Mouse (Mus musculus): Measurements from ENCODE around the gene Gadd45b. TPM values are rescaled to one million over a fixed set of nuclear protein-coding genes. Genes with fewer than 3 reads are reported as not detected.

Gadd45b gene
- total RNA-seq, 2 experiments from 2014 or later = 8.2 to 14.1 TPM

DNA sequence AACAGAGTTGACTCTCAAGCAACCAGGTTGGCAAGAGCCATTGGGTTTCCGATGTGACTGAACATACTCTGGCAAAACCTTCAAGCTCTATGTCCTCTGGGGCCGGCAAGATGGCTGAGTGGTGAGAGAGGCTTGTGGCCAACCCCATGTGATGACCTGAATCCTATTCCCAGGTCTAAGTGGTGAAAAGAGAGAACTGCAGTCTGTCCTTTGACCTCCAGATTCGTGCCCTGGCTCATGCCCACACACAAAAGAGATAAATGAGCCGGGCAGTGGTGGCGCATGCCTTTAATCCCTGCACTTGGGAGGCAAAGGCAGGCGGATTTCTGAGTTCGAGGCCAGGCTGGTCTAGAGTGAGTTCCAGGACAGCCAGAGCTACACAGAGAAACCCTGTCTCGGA lies 40.3 kb downstream of the Gadd45b start:
- no peak for DNase-seq (ENCODE audit: low spot score)
- intact Hi-C loops (cut with DNase I) = no loop called here

DNA sequence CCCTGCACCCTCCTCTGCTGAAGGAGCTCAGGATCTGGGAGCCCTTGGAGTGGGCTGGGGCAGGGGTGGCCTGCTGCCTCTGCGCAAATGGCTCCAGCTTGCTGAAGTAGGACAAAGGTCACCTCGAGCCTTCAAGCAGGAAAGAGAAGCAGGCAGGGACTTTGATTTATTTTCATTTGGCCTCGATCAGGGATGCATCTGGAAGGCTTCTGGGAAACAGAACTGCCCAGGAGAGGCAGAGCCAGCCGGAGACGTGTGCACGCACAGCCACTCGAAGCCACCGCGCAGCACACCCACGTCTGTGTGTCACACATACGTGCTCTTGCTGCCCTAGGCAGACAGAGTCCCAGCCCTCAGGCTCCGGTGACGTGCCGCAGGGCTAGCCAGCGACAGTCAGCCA lies 41.7 kb downstream of the Gadd45b start:
- intact Hi-C loops (cut with DNase I) = no loop called here
- no peak for DNase-seq (ENCODE audit: low spot score)

DNA sequence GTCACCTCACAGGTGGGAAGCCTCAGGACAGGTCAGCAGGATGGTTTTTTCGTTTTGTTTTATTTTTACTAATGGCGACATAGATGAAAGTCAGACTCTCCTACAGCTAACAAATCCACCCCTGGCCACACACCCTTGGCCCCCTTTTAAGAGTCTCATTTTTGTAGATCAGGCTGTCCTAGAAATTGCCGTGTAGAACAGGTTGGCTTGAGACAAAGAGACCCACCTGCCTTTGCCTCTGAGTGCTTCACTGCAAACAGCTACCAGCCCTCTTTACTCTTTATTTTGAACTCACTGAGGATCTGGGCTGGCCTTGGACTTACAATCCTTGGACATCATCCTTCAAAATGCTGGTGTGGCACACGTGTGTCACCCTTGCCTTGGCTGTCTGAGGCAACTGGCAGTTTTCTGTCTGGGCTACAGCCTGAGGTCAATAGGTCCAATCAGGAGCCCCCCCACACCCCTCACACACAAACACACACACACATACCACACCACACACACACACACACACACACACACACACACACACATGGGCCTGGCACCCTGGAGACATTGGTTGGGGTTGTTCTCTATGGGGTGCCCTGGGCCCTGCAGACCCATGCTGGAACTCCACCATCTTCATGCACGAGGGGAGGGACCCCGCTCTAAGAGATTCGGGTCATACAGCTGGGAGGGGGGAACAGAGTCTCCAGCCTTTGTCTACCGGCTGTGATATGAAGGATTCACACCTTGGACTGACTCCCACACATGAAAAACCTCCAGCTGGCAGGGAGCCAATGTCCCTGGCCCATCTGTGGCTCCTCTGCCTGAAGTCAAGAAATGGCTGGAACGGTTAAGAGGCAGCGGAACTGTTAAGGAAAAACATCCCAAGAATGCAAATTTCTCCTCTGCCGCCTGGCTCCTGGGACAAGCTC lies 42.5 kb downstream of the Gadd45b start:
- intact Hi-C loops (cut with DNase I) = no loop called here
- DNase-seq (ENCODE audit: low spot score) = no peak

DNA sequence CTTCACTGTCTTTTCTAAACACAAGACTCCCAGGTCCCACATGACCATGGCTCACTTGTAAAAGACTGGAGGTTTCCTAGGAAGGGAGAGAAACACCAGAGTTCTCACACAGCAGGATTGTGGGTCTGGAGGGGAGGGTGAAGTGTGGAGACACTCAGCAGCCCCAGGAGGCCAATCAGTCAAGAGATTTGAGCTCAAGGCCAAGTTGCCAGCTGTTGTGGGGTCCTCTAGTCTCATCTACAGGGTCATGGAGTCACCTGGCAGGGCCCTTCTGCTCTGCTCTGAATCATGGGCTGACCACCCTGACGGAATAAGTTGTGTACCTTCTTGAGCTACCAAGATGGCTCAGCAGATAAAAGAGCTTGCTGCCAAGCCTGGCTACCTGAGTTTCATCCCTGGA lies 43.8 kb downstream of the Gadd45b start:
- no peak for DNase-seq (ENCODE audit: low spot score)
- intact Hi-C loops (cut with DNase I) = no loop called here

DNA sequence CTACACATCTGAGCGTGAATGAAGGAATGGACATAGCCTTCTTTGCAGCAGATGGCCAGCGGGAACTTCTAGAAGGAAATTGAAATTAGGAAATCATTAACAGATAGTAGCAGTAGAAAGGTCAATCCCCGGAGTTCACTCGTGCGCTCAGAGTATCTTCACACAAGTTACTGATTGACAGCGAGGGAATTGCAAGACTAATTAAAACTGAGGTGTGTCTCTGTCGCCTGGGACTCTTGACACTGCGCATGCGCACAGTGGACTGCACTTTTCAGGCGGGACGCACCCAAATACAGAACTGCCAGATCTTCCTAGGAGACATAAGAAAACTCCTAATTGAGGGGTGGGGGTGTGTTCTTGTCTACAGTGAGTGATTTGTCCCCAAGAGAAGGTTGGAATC lies 45.6 kb downstream of the Gadd45b start:
- intact Hi-C loops (cut with DNase I) = no loop called here
- DNase-seq (ENCODE audit: low spot score) = no peak

DNA sequence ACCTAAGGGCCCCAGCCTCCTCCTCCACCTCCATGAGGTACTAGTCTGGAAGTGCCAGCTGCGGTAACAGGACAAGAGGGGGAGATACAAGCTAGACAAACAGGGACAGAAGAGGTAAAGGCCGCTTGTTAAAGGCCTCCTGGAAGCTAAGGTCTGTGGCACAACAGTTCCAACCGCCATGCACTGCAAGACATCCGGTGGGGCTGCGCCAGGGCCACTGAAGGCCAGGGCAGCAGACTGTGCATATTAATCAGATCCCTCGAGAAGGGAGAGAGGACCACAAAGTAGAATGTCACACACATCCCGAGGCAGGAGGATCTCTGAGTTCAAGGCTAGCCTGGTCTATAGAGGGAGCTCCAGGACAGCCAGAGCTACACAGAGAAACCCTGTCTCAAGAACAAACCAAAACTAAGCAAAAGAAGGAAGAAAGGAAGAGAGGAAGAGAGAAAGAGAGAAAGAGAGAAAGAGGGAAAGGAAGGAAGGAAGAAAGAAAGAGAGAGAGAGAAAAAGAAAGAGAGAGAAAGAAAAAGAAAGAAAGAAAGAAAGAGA lies 51.8 kb downstream of the Gadd45b start:
- intact Hi-C loops (cut with DNase I) = no loop called here
- no peak for DNase-seq (ENCODE audit: low spot score)

Other genes with a start within 250 kb of the Gadd45b start
- 1 to 10 TPM; 8.2 to 8.9 TPM for gene Mob3a, start 228.1 kb upstream of the Gadd45b start, total RNA-seq (2021)
- 1 to 10 TPM; 2.6 to 3.4 TPM for gene Izumo4, start 227.9 kb upstream of the Gadd45b start, total RNA-seq (2021)
- 10 to 100 TPM; 39.8 to 44.2 TPM for gene Ap3d1, start 187.8 kb upstream of the Gadd45b start, total RNA-seq (2021)
- 10 to 100 TPM; 31.2 to 31.4 TPM for gene Dot1l, start 174.9 kb upstream of the Gadd45b start, total RNA-seq (2021)
- gene Sf3a2, start 131.9 kb upstream of the Gadd45b start, total RNA-seq (2021) = 10 to 100 TPM; 29.6 to 29.9 TPM
- gene Plekhj1, start 131.4 kb upstream of the Gadd45b start, total RNA-seq (2021) = 10 to 100 TPM; 27.4 to 29.7 TPM
- gene Amh, start 124.8 kb upstream of the Gadd45b start, total RNA-seq (2021) = under 1 TPM; 0.39 TPM
- under 1 TPM; 0.48 to 0.81 TPM for gene Jsrp1, start 116.6 kb upstream of the Gadd45b start, total RNA-seq (2021)
- 100 to 1,000 TPM; 883 to 894 TPM for gene Oaz1, start 103.4 kb upstream of the Gadd45b start, total RNA-seq (2021)
- gene Lingo3, start 86.0 kb upstream of the Gadd45b start, total RNA-seq (2021) = 10 to 100 TPM in 1 of 2 experiments, 1 to 10 TPM in 1; 6.3 to 10.6 TPM
- 10 to 100 TPM; 20.9 to 31.6 TPM for gene Lsm7, start 74.9 kb upstream of the Gadd45b start, total RNA-seq (2021)
- gene Sppl2b, start 74.8 kb upstream of the Gadd45b start, total RNA-seq (2021) = 10 to 100 TPM; 22.4 to 23.6 TPM
- gene Tmprss9, start 58.2 kb upstream of the Gadd45b start, total RNA-seq (2021) = not detected
- 100 to 1,000 TPM; 143 to 148 TPM for gene Timm13, start 29.1 kb upstream of the Gadd45b start, total RNA-seq (2021)
- gene Lmnb2, start 11.8 kb upstream of the Gadd45b start, total RNA-seq (2021) = 1 to 10 TPM; 4.6 to 5.6 TPM
- gene Gng7, start 84.9 kb downstream of the Gadd45b start, total RNA-seq (2021) = under 1 TPM; 0.13 to 0.34 TPM
- gene Diras1, start 95.6 kb downstream of the Gadd45b start, total RNA-seq (2021) = not detected
- gene Slc39a3, start 107.4 kb downstream of the Gadd45b start, total RNA-seq (2021) = 10 to 100 TPM; 14.0 to 14.3 TPM
- 10 to 100 TPM; 86.7 to 93.2 TPM for gene Sgta, start 130.1 kb downstream of the Gadd45b start, total RNA-seq (2021)
- 10 to 100 TPM; 12.3 to 13.2 TPM for gene Thop1, start 140.0 kb downstream of the Gadd45b start, total RNA-seq (2021)
- gene Creb3l3, start 168.8 kb downstream of the Gadd45b start, total RNA-seq (2021) = 1 to 10 TPM in 1 of 2 experiments, under 1 TPM in 1; 0.87 to 1.2 TPM
- gene Map2k2, start 175.8 kb downstream of the Gadd45b start, total RNA-seq (2021) = 100 to 1,000 TPM; 122 to 123 TPM
- 10 to 100 TPM; 34.5 to 42.2 TPM for gene Zbtb7a, start 205.1 kb downstream of the Gadd45b start, total RNA-seq (2021)
- 10 to 100 TPM; 15.6 to 17.4 TPM for gene Pias4, start 237.8 kb downstream of the Gadd45b start, total RNA-seq (2021)
- gene Eef2, start 246.6 kb downstream of the Gadd45b start, total RNA-seq (2021) = 1,000 to 10,000 TPM in 1 of 2 experiments, 100 to 1,000 TPM in 1; 925 to 1,035 TPM

All from heart, postnatal 25 days (tissue).